Mouse (Mus musculus): ENCODE measurements around the gene Exosc7. TPM values are rescaled to one million over a fixed set of nuclear protein-coding genes. Genes with fewer than 3 reads are reported as not detected.

Gene Exosc7
- total RNA-seq (2021), result 10 to 100 TPM; 18.7 to 20.3 TPM
- long read RNA-seq, experiment 1, transcript Exosc7-201 (8 exons, 1,053 nt), result major isoform, 36 of 38 reads
- long read RNA-seq, experiment 1, partial matches to known transcripts, result 1 of 38 reads
- long read RNA-seq, experiment 1, other reads (novel, unspliced or antisense), result 1 of 38 reads
- long read RNA-seq, experiment 2, transcript Exosc7-201 (8 exons, 1,053 nt), result major isoform, 34 of 37 reads
- long read RNA-seq, experiment 2, partial matches to known transcripts, result 1 of 37 reads
- long read RNA-seq, experiment 2, other reads (novel, unspliced or antisense), result 2 of 37 reads

- DNase-seq (ENCODE audit: low spot score), result peak; percentile 79
Measured at GRCm38 (mm10) chr9:123112805-123113521, at the start of gene Exosc7, which contains the start of gene Zdhhc3. TSS of gene Exosc7 (plus strand) at chr9:123113215. TSS of gene Zdhhc3 (minus strand) at chr9:123113205.

DNA sequence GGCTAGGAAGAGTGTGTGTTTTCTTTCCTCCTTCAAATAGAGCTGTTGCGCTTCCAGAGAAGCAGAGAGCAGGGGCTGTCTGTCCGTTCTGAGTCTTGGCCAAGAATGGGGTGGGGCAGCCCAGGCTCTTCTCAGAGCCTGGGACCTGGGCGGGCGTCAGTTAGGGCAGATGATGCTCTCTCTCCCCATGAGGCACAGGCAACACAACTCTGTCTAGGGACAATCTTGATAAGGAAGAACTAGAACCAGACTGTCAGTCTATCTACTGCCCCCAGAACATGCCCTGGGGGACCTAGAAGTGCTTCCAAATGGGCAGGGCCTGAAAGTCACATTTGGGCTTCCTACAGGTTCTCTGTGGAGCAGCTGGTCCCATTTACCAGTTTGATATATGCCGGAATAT lies 33.9 kb upstream of the Exosc7 start:
- DNase-seq (ENCODE audit: low spot score), result no peak

GRCm38 (mm10) chr9:123080355-123080754 lies 32.7 kb upstream of the Exosc7 start:
- DNase-seq (ENCODE audit: low spot score), result no peak

GRCm38 (mm10) chr9:123080796-123081195 lies 32.2 kb upstream of the Exosc7 start:
- no peak for DNase-seq (ENCODE audit: low spot score)

DNA sequence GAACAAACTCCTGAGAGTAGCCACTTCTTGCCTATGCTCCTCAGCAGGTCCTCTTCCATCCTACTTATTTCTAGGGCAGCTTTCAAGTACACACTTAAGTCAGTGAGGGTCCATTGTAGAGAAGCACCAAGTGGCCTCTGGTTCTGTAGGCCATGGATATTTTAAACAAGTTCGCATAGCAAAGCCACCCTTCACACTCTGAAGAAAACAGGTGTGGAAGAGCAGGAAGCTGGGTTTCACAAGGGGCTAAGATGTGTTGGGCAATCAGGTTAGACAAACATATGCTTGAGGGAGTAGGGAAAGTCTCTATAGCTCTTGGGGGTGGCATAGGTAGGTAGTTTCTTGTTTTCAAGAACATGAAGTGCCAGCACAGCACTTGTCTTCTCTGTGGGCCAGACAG lies 27.6 kb upstream of the Exosc7 start:
- DNase-seq (ENCODE audit: low spot score), result no peak

DNA sequence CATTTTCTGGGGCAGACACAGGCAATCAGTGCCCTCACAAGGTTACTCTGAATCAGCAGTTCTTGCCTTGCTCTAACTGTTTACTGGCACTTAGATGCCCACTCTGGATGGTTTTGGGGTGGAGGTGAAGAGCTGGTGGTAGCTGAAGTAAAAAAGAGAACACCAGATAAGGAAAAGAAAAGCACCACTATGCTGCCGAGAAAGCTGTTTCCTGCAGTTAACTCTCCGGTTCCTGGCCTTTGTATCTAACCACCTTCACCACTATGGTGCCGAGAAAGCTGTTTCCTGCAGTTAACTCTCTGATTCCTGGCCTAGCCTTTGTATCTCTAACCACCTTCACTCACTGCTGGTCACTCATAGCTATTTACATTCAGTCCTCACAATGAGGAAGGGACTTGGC lies 25.5 kb upstream of the Exosc7 start:
- DNase-seq (ENCODE audit: low spot score), result no peak

- DNase-seq (ENCODE audit: low spot score), result no peak
Measured at GRCm38 (mm10) chr9:123090844-123091243, 22.2 kb upstream of the Exosc7 start.

GRCm38 (mm10) chr9:123099631-123100455 lies 13.2 kb upstream of the Exosc7 start:
- DNase-seq (ENCODE audit: low spot score), result no peak

GRCm38 (mm10) chr9:123103425-123103824 lies 9.6 kb upstream of the Exosc7 start:
- no peak for DNase-seq (ENCODE audit: low spot score)

GRCm38 (mm10) chr9:123104362-123104761 lies 8.7 kb upstream of the Exosc7 start:
- DNase-seq (ENCODE audit: low spot score), result no peak

GRCm38 (mm10) chr9:123107186-123107585 lies 5.8 kb upstream of the Exosc7 start:
- DNase-seq (ENCODE audit: low spot score), result no peak

DNA sequence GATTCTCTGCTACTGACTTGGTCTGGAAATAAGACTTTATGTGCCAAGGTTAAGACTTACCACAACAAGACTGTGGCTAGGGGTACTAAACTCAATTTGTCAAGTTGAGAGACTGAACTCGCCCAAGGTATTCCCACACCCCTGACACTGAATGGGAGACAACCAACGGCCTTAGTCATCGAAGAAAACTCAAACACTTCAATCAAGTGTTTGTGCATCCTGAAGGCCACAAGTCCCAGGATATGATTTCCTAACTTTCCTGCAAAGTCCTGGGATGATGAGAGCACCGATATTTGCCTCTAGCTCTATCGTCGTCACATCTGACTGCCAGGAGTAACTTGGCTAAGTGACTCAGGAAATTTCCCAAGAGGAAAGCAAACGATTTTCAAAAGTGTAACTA lies 3.8 kb upstream of the Exosc7 start:
- no peak for DNase-seq (ENCODE audit: low spot score)

GRCm38 (mm10) chr9:123111751-123112221 lies 1.2 kb upstream of the Exosc7 start:
- DNase-seq (ENCODE audit: low spot score), result no peak

DNA sequence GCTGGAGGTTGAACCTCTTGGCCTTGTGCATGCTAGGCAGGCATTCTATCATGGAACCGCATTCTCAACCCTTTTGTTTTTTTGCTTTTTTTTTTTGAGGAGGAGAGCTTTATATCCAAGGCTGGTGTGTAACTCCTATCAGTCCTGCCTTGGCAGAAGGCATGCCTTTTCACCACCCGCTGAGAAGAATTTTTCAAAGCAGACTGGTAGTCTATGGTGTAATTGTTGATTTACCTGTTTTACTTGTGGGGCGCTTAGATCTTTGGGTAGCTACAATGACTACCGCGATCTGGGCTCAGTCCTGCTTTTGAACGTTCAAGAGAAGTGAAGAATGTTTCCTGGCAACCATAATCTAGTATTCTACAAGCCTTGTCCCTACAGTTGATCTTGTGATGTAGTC lies 916 bp downstream of the Exosc7 start:
- no peak for DNase-seq (ENCODE audit: low spot score)

GRCm38 (mm10) chr9:123115566-123115965 lies 2.6 kb downstream of the Exosc7 start:
- no peak for DNase-seq (ENCODE audit: low spot score)

- DNase-seq (ENCODE audit: low spot score), result no peak
Measured at GRCm38 (mm10) chr9:123123017-123123416, 10.0 kb downstream of the Exosc7 start.

- DNase-seq (ENCODE audit: low spot score), result peak; percentile 45
Measured at GRCm38 (mm10) chr9:123123571-123124412, 10.8 kb downstream of the Exosc7 start.

GRCm38 (mm10) chr9:123124413-123124981 lies 11.5 kb downstream of the Exosc7 start:
- no peak for DNase-seq (ENCODE audit: low spot score)

DNA sequence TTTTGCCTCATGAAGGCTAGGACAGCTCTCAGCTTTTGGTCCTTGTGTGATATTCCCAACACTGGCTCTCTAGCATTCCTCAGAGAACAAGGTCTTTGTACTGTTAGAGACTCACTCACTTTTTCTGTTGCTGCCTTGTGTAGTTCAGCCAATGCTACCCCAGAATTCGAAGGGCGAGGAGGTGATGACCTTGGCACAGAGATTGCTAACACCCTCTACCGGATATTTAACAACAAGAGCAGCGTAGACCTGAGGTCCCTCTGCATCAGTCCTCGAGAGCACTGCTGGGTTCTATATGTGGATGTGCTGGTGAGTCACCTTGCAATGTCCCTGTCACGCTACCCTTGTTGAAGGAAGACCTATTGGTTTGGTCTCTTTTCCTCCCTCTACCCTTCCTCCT lies 14.6 kb downstream of the Exosc7 start:
- DNase-seq (ENCODE audit: low spot score), result no peak

DNA sequence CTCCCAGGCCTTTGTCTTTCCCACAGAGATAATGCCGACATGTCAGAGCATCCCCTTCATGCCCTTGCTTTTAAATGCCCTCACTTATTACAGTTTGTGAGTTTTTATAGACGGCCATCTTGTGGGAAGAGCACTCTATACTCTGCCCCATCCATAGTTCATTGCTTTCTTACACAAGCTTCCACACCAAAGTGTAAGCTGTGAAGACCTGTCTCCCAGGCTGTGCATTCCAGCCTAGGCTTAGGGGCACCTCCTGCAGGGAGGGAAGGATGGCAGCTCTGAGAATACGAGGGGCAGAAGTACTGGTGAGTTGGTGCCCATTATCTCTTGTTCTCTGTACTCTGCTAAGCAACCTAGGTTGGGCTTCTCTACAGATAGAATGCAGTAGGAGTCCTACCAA lies 20.0 kb downstream of the Exosc7 start:
- DNase-seq (ENCODE audit: low spot score), result no peak

Data from gastrocnemius, adult 18-20 months (tissue).